Mouse (Mus musculus) v-Abl transformed pro-B cells (cell line): ENCODE measurements at regions not wholly inside any gene's neighbourhood (a gene's known extent, or its start where the extent isn't known, plus 50 kb on each side); places are given as distances from the start of the nearest gene placed in this dataset.

ENCODE experiments used
- in situ Hi-C, 2 experiments: fragments of 400-800 bp; cut with MboI; formaldehyde crosslinking; loops; one replicate each; pipeline ENCODE4 v1.15.1; 2025; ENCODE audit not compliant: unreplicated experiment in 2 of 2

GRCm38 (mm10) chr10:6053207-6053606, 131.0 kb upstream of the Rgs17 start:
- in situ Hi-C loops = no loop called here

DNA sequence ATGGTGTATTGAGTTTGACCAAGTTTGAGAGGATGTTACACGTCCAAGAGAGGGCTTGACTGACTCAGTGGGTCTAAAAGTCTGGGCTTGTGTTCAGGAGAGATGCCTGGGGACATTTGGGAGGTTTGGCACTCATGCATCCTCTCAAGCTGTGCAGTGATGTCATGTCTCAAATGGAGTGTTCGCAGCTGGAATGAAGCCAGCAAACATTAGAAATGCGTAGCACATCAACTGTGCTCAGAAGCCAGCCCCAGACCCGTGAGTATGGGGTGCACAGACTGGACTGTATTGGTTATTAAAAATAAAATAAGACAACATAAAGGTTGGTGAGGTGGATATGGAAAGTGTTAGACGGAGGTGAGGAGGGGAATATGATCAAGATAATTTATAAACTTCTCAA, 121.2 kb upstream of the Rgs17 start:
- in situ Hi-C loops = loop anchor here in 1 of 2 experiments (25.0 kb wide), 2 partner anchors 1019 to 1744 kb away; partner anchors contain the start of genes Ginm1, Ipcef1 and Ppil4

- in situ Hi-C loops = loop anchor here in 1 of 2 experiments (25.0 kb wide), 2 partner anchors 1023 to 1748 kb away; partner anchors contain the start of genes Ginm1, Ipcef1 and Ppil4
These were observed 117.6 kb upstream of the Rgs17 start for GRCm38 (mm10) chr10:6039771-6040170.

DNA sequence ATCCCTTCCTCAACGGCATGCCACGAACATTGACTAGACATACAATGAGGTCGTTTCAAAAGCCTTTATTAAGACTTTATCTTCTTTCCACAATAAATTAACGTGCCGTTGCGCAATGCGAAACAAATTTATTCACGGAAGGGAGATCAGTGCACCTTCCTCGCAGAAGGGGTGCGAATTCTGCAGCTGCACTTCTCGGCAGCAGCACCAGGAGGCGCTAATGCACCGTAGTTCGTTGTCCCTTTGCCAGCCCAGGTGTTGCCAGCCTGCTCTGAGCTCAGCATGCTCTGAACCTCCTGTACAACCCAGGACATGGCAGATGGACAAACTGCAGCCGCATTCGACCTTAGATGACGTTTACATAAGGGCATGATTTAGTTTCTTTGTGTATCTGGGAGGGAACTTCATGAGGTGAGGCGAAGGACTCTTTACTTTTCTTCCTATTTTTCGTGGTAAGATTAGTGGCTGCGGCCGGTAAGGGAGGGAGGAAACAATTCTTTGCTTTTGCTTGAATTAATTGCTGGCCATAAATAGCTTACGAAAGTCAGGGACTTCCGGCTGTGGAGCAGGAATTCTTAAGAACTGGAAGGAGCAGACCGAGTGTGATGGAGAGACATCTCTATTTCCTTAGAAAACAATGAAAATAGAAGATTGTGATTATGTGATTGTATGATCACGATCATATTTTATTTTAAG, 113.7 kb upstream of the Rgs17 start:
- in situ Hi-C loops = loop anchor here in 1 of 2 experiments (25.0 kb wide), 2 partner anchors 1026 to 1751 kb away; partner anchors contain the start of genes Ginm1, Ipcef1 and Ppil4

DNA sequence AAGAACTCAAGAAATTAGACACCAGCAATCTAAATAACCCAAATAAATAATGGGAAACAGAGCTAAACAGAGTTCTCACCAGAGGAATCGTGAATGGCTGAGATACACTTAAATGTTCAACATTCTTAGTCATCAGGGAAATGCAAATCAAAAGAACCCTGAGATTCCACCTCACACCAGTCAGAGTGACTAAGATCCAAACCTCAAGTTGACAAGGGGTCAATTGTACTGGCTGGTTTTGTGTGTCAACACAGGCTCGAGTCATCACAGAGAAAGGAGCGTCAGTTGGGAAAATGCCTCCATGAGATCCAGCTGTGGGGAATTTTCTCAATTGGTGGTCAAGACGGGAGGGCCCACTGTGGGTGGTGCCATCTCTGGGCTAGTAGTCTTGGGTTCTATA, 110.3 kb upstream of the Rgs17 start:
- in situ Hi-C loops = loop anchor here in 1 of 2 experiments (25.0 kb wide), 2 partner anchors 1030 to 1755 kb away; partner anchors contain the start of genes Ginm1, Ipcef1 and Ppil4

- in situ Hi-C loops = loop anchor here in 1 of 2 experiments (25.0 kb wide), 2 partner anchors 1035 to 1760 kb away; partner anchors contain the start of genes Ginm1, Ipcef1 and Ppil4
These were observed 105.4 kb upstream of the Rgs17 start for GRCm38 (mm10) chr10:6027551-6027950.

GRCm38 (mm10) chr10:6026317-6026716, 104.1 kb upstream of the Rgs17 start:
- in situ Hi-C loops = loop anchor here in 1 of 2 experiments (25.0 kb wide), 2 partner anchors 1036 to 1761 kb away; partner anchors contain the start of genes Ginm1, Ipcef1 and Ppil4

DNA sequence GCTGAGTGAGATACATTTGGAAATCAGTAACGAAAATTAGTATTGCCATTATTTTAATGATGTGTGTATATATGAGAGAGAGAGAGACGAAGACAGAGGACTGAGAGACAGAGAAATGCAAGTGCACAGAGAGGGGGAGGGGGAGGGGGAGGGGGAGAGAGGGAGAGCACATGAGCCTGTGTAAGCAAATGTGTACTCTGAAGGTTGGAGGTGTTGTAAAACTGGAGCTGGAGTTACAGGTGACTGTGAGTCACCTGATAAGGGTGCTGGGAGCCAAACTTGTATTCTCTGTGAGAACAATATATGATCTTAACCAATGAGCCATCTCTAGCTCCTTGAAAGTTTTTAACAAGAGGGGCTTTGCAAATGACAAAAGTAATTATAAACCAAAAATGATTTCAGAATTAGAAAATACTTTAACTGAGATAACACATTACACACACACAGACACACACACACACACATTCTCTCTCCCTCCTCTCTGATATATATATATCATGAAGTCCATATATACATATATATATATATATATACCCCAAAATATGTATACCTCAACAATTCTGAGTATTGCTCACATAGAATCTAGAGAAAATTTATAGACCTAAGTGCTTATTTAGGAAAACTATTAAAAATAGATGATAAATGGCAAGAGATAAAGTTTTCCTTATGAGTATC, 100.5 kb upstream of the Rgs17 start:
- in situ Hi-C loops = no loop called here

GRCm38 (mm10) chr10:6020944-6021684, 98.9 kb upstream of the Rgs17 start:
- in situ Hi-C loops = no loop called here

DNA sequence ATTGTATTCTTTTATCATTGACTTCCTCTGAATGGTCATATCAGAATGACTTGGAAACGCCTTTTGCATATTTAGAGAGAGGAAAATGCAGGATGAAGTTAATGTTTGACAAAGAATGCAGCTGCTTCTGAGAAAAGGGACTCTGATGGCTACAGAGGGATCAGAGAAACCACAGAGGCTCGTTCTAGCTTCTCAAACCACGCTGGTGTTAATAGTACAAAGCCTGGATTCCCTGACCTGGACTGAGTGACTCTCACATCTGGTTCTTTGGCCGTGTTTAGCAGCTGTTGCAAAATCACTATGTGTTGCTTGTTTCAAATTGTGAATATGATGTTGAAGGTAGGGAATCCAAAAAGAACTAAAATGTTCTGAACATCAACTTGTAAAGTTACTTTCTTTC, 91.5 kb upstream of the Rgs17 start:
- in situ Hi-C loops = no loop called here

GRCm38 (mm10) chr10:6011541-6011940, 89.3 kb upstream of the Rgs17 start:
- in situ Hi-C loops = no loop called here

DNA sequence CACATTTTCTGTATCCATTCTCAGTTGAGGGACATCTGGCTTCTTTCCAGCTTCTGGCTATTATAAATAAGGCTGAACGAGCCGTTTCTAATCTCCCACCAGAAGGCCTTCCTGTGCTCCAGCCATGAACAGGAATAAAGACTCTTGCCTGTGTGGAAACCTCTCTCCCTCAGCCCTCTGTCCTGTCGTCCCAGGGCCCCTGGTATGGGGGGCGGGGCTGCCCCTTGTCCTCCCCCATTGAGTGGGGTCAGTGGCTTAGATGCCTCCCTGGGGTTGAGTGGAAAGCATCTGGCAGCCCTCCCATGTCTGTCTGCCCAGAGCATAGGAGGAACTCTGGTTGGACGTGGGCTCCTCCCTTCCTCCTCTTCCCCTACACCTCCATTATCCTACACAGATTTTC, 88.8 kb upstream of the Rgs17 start:
- in situ Hi-C loops = no loop called here

DNA sequence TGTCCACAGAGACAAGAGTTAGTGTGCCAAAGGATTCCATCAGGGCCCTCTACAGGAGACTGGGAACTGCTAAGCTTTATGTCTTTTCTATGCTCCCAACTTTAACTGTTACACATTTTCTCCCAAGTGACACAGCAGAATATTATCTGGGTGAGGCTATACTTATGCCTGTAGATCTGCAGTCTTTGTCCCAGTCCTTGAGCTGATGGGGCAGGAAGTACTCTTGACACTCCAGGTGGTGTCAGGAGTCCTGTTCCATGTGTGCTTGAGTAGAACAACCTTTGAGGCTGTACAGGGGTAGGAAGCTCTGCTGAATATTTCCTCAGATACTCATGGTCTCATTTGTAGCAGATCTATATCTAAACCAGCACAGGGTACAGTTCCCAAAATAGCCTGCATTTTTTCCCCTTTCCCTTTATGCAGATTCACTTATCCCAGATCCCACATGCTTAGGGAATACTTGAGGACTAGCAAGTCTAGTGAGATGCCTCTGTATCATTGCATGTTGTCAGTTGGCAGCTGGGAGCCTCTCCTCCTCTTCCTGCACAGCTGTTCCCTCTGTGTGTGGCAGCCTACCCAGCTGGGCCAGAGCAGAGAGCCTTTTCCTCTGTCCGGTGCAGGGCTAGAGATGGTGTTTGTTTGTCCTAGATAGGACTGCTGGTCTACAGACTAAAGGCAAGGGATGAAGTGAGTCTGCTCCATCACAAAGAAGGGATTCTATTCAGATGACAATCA, 85.2 kb upstream of the Rgs17 start:
- in situ Hi-C loops = no loop called here

DNA sequence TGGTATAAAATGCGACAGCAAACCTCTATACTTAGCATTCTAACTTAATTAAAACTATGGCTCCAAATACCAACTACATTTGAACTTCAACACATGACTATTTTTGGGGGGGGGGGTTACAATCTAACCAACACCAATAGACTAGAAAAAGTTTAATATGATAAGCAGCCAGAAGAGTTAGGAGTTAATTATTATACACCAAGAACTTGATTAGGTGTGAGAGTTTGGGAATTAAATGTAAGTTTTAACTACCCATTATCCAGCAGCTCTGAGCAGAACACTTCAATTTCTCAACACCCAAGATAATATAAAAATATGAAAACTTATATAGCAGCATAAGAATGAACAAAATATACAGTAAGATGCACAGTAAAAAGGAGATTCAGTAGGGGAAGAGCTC, 59.2 kb upstream of the Rgs17 start:
- in situ Hi-C loops = no loop called here

DNA sequence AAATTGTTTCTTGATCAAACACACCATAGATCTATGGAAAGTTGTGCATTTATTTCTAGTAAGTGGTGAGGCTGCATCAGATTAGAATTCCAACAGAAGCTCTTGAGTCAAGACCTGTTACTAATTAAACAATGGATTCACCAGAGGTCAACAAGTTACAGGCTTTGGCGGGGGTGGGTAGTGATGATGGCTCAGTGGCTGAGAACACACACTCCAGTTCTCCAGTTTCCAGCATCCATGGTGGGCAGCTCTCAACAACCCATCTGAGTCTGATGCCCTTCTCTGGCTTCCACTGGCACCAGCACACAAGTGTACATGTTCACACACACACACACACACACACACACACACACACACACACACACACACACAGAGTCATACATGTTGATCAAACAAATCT, 56.3 kb upstream of the Rgs17 start:
- in situ Hi-C loops = no loop called here
